Mouse (Mus musculus) erythroid progenitor cell, adult 5-6 weeks (primary cell): Measurements from ENCODE around the gene Hoxc5. TPM values are rescaled to one million over a fixed set of nuclear protein-coding genes. Genes with fewer than 3 reads are reported as not detected.

ENCODE experiments used
- ATAC-seq: replicated peaks from 2 replicates; pipeline ENCODE4 v1.8.0; 2016; ENCODE audit warnings: moderate number of reproducible peaks, mild to moderate bottlenecking, moderate TSS enrichment, inconsistent platforms; ENCODE audit not compliant: poor library complexity, low FRiP score, severe bottlenecking
- total RNA-seq, 2 experiments: library from RNA; stranded (forward) in 1 of 2; stranded (reverse) in 1 of 2; fragments of 150-400 nt in 1 of 2; fragments of 186-747, 209-891 nt in 1 of 2; gene quantifications; 2 replicates each; pipeline versions ENCODE4 v1.2.3 to v1.2.4; 2015 to 2017; ENCODE audit warnings: low replicate concordance in 2 of 2

Gene Hoxc5
- total RNA-seq, 2 experiments from 2014 or later = not detected

DNA sequence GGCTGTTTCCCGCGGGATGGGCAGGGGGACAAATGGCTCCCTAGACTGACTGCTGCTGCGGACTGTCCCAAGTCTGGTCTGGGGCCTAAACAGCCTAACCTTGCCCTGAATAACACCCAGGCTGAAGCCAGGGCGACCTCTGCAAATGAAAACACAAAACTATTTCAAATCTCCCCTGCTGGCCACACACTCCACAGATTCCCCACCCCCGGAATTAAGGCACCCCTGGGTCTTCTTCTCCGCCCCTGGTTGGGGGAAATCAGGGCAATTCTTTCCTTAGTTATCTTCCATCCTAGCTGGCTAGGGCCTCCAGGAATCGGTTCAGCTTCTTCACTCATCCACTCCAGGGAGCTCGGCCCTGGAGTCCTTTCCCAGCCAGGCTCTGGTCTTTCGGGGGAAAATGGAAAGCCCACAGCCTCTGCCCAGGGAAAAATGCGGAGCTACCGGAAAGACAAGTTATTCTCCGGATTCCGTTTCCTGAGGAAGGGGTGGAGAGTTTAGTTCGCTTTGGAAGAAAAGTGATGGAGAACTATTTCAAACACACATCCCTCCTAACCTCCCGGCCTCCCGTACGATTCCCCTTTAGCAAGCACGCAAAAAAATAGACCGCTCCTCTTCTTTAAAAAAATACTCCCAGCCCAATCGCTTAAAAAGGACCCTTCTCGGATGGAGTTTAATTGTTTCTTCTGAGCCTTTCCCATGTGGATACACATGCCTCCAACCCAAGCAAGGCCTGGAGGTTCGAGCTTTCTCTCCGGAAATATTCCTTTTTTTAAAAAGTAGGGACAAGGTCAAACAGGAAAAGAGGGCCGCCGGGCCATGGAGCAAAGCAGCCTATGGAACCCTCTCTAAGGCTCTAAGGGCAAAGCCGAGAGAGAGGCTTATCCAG, 2.0 kb upstream of the Hoxc5 start:
- no peak for ATAC-seq

DNA sequence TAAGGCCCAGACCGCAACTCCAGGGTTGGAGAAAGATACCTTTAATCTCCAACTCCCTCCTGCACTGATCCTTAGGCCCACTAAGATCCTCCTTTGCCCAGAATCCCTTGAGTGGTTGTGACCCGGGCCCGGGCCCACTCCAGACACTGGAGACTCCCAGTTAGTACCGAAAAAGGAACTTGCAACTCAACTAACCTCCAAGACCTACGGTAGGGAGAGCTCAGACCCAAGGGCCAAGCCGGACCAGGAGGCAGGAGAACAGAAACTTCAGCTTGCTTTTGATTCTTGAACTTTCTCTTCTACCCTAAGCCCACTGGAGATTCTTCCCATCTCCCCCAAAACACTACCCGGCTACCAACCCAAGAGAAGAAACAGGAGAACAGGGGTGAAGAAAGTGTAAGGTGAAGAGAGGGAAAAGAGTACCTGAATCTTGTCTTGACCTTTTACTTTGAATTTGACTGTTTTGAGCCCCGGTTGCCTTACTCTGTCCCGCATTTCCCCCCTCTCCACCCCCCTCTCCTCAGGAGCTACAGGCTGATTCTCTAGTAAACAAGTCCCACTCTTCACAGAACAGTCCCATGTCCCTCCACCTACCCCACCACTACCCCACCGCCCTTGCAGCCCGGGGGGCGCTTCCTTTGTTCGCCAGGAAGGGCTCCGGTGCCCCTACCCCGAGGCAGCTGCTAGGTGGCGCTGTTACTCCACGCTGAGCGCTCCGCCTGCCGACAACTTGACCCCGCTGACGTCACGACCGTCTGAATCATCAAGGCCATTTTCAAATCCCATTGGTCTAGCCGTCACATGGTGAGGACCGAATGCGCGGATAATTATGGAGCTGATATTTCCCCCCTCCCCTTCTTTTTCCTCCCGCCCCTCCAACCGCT, 1.1 kb upstream of the Hoxc5 start:
- ATAC-seq = no peak

DNA sequence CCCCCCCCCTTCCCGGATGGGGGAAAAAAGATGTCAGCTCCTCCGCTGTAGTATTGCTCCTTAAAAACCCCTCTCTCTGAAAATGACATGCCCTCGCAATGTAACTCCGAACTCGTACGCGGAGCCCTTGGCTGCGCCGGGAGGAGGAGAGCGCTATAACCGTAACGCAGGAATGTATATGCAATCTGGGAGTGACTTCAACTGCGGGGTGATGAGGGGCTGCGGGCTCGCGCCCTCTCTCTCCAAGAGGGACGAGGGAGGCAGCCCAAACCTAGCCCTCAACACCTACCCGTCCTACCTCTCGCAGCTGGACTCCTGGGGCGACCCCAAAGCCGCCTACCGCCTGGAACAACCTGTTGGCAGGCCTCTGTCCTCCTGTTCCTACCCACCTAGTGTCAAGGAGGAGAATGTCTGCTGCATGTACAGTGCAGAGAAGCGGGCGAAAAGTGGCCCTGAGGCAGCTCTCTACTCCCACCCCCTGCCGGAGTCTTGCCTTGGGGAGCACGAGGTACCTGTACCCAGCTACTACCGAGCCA, 399 bp upstream of the Hoxc5 start, which contains the start of gene Hoxc10:
Hoxc10 (plus strand) TSS at position 21 of the 536 bp plus-strand sequence.
- no peak; the same call in 1 of the 2 replicates for ATAC-seq

DNA sequence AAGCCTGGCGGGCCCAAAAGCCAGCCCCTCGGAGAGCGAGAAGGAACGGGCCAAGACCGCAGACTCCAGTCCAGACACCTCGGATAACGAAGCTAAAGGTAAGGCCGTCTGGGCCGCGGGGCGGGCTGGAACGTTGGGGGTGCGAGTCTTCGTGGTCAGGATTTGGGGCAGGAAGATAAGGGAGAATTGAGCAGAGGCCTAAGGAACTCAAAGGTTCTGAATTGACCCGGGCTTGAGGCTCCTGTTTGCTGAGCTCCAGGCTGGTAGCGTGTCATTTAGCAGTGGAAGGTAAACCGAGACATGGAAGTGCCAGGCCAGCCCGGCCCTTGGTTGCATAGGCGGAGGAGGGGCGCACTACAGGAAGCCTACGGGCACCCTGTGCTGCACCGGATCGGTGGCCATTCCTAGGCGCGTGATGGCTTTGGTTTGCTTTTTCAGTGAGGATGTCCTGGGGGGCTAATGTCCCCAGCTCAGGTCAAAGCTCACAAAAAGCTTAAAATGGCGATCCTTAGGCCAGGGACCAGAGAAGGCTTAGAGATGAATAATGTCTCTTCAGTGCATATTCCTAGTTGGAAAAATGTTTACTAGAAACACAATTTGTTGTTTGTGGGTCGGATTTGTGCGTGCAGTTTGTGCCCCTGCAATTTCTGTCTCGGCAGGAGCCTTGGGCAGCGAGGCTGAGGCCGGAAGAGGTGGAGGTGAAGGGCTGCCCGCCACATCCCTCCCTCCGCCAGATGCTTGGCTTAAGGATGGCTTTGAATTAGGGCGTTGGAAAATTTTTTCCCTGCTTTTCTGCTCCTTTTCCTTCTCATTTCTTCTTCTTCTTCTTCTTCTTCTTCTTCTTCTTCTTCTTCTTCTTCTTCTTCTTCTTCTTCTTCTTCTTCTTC, 511 bp downstream of the Hoxc5 start:
- ATAC-seq = no peak

DNA sequence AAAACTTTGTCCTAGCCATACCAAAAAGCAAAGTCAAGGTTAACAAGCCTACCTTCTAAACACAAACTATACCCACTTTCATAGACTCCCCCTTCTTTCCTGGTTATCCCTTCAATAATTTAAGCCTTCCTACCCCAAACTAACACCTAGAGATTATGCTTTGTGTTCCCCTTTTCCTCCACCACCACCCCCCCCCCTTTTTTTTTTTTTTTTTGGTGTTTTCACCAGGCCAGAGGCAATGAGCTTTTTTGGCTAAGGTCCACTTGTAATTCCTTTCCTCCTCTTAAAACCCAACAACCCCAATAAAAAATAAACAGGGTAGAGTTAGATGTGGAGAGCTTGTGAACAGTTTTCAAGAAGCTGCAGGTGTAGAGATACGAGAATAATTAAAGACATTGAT, 2.1 kb downstream of the Hoxc5 start:
- ATAC-seq = no peak

DNA sequence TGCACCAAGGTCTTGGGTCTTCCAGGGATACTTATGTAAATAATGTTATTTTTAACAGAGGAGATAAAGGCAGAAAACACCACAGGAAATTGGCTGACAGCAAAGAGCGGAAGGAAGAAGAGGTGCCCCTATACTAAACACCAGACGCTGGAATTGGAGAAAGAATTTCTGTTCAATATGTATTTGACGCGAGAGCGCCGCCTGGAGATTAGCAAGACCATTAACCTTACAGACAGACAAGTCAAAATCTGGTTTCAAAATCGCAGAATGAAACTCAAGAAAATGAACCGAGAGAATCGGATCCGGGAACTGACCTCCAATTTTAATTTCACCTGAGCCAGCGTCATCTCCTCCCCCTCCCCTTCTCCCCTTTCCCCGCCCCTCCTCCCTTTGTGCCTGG, 3.5 kb downstream of the Hoxc5 start:
- no peak for ATAC-seq

DNA sequence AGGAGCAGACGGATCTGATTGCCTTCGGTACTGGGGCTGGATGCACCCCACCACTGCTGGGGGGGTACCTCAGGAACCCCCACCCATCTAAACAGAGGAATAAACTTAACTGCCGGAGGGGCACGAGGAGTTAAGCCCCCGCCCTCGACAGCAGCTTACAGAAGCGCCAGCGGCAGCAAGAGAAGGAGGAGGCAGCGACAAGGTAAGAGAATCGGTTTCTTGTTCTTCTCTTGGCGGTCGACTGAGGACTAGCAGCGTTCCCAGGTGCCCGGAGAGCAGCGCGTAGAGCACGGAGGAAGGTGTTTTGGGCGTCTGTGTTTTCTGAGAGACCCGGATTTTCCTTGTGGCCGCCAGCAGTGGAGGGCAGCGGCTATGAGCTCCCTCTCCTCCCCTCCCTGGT, 5.0 kb downstream of the Hoxc5 start:
- no peak for ATAC-seq

DNA sequence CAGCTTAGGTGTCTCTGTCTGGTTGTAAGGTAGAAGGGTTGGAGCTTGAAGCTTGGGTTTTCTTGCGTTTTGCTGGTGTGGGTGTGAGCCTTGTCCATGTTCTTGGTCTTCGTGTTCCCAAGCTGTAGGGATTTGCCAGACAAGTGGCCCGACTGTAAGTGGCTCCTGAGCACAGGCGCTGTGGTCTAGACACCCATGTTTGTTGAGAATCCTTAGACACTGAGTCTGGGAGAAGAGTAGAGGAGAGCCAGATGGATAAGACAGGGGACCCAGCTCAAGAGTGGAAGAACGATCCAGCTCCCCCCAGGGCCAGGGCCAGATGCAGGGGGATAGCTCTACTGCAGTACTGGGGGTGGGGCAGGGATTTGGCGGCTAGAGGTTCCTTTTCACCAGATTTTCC, 5.5 kb downstream of the Hoxc5 start:
- no peak for ATAC-seq

DNA sequence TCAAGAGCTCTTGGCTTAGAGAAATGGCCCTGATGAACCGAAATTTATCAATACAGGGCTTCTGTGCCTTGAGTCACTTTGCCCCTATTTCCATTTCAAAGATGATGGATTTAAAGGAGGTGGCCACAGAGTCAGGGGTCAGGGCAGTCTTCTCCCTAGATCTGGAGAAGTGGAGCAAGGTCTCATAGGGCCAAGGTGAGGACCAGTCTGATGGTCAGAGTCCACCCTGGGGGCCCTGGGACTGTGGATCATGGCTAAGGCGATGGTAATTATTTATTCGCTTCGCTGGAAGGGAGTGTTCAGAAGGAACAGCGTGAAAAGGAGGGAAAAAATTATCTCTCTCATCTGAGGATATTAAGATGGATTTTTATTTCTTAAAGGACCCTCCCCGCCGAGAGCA, 7.8 kb downstream of the Hoxc5 start:
- ATAC-seq = no peak

DNA sequence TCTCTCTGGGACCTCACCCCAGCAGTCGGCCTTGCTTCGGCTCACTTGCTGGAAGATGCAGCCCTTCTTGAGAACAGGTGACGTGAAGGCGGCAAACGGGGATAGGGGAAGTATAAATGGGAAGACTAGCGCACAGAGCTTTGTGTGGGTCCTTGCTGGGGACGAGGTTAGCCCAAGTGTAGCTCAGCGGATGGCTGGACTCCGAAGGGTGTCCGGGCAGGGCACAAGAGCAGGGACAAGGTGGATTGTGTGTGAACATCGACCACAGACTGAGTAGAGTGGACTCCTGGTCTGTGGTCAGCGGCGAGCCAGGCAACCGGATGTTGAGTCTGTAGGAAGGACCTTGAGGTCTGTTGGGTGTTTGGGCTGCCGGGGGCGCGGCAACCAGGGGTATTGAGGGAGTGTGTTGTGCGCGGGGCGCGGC, 8.5 kb downstream of the Hoxc5 start:
- no peak for ATAC-seq

DNA sequence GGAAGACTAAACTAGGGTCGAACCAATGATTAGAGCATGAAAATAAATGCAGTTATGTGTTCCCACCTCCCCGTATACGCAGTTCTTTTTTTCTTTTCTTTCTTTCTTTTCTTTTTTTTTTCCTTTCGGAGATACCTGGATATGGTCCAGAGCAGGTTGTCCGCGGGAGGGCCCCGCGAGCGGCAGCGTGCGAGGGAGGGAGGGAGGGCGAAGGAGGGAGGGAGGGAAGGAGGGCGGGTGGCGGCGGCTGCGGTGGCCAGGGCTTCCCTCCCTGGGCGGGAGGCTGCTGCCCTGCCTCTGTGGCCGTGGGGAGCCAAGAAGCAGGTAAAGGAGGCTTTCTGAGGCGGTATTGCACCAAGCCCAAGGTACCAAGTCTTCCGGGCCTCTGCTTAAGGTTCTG, 8.9 kb downstream of the Hoxc5 start, which contains the start of gene Hoxc9:
Hoxc9 (plus strand) TSS at position 269 of the 400 bp plus-strand sequence.
- no peak for ATAC-seq

DNA sequence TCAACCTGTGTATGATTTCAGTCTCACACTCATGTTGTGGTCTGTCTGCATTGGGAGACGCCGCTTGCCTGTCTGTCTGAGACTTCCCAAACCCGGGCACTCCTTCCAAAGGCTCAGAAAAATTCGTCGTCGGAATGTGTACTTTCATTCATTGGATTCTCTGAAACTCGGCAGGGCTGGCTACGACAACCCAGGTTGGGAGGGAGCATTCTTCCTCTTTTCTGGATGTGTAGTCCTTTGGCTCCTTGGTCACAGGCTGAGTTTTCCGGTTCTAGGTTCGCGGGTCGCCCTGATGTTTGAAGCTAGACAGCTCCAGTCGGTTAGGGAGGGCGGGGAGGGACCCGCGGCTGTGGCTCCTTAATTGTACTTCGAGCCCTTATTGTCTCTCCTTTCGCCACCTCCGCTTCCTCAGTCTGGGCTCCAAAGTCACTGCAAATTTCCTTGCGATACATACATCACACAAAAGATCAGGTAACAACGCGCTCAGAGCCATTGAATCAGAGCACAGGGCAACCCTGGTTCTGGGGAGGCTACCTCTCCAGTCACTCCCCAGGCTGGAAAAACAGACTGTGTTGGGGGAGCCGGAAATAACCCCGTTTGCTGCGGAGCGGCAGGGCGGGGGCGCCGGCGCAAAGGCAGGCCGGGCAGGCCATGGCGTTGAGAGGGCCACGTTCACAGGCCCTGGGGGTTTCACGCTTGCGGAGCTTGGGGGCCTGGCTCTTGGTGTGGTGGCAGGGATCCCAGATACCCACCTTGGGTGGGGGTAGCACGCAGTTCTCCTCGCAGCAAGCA, 9.6 kb downstream of the Hoxc5 start:
- ATAC-seq = no peak

DNA sequence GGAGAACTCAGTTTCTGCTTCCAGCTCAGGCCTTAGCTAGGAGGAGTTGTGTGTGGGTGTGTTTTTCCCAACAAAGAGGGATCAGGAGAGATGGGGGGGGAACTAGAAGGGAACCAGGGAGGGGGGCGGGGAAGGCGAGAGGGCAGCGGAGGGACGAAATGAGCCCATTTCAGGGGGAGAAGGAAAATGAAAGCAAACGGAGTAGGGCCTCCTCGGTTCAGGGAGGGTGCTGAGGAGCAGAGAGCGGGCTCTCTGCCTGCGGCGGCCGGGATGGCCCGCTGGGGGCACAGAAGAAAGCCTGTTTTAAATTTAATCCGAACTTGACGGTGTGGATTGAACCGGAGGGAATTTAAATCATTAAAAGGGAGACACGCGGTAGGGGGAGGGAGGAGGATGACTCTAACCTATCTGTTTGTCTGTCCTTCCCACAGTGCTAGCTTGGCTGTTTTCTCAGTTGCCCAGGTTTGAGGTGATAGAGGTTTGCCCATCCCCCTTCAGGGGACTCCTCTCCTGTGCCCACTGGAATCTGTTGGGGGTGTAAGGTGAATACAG, 10.3 kb downstream of the Hoxc5 start:
- ATAC-seq = no peak

DNA sequence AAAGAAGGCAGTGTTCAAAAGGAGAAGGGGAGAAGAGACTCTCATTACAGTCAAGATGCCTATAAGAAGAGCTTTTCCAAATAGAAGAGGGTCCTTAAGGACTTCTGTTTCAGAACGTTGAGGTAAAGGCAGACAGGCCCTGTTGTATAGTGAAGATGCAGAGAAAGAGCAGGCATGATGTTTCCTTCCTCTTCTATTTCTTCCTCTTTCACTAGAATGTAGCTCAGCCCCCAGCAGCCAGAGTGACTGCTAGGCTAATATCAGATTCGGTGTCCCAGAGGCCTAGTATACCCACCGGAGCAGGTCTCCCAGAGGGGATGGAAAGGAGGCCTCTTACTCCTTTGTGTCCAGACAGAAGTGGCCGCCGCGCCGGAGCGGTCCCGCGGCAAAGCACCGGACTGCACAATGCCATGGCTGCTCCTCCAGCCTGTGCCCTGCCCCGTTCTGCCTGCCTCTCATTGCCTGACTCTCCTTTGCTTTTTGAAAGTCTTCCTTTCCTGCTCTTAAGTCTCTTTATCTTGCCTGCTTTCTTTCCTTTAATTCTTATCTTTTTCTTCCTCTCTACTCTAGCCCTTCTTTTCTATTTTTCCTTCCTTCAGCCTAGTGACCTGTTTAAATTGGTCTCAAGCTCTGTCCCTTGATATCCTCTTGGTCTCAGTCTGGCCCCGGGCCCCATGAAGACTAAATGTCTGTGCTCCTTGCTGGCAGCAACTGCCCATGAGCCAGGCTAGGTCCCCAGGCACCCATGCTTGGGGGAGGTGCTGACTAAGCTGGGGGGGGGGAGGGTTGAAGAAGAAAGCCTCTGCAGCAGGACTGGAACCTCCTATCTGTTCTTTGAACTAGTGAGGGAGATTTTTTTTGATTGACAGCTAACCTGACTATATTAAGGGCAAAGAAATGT, 11.6 kb downstream of the Hoxc5 start:
- no peak for ATAC-seq

DNA sequence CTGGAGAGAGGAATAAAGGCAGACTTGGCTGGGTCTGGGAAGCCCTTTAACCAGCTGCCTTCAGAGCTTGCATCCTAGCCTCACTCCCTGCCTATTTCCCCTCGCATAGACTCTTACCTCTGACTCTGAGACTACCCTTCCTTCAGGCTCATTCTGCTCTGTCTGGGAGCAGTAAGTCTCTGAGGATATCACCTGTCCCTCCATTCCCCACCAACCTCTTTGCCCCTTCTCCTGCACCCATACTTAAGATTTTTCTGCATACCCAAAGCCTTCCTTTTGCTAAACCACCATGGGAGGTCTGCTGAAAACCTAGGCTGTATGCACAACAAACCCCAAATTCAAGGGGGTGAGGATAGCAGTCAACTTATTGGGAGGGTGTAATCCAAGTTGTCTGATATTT, 12.7 kb downstream of the Hoxc5 start:
- no peak for ATAC-seq

DNA sequence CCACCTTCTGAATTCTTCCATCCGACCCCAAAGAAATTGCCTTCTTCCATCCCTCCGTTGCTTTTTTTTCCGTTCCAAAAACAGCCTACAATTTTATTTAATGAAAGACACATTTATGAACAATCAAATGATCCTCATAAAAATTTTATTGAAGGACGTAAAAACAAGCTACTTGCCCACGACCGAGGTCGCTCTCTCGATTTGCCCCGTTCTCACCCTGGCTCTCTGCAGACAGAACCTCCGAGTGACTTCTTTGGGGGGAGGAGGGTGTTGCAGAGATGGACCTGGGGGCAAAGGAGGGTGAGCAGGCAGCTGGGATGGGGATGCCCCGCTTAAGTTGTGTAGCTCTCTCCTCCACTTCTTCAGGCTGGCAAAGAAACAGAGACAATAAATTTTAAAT, 13.1 kb downstream of the Hoxc5 start:
- no peak for ATAC-seq

DNA sequence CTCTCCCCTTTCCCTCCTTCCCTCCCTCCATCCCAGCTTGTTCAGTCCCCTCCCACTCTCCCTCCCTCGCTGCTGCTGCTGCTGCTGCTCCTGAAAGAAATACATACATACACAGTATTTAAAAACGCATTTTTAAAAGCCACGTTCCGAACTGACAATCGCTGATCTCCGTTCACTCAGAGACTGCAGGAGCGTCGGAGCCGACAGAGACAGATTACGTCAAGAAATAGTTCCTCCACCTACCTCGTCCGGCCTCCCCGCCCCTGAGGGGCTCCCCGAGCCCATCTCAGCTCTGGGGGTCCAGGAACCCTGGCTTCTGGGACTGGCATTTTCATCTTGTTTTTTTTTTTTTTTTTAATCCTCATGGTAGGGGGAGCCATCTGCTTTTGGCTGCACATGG, 13.7 kb downstream of the Hoxc5 start:
- ATAC-seq = no peak
